Mouse (Mus musculus) mouse trophoblast stem cell (cell line): Measurements from ENCODE around the gene Elavl3.
"Not testable (repeated sequence)": the region's sequence is repeated elsewhere in the genome, so short reads cannot be mapped to it uniquely, and the experiment has no call there.

Experiments
- in situ Hi-C, 2 experiments: fragments of 300-500 bp; cut with MseI, MboI; formaldehyde crosslinking; loops; 2 replicates in 1 of 2; 3 replicates in 1 of 2; pipeline ENCODE4 v1.15.1; 2025

The Elavl3 gene

GRCm38 (mm10) chr9:22051958-22052254 lies at the start of gene Elavl3:
Elavl3 (minus strand) TSS chr9:22052023.
- in situ Hi-C loops = no loop called here

- in situ Hi-C loops = no loop called here
These were observed 48.1 kb upstream of the Elavl3 start for GRCm38 (mm10) chr9:22099922-22100321.

- in situ Hi-C loops = no loop called here
These were observed 47.3 kb upstream of the Elavl3 start, which contains the start of gene Cnn1 for GRCm38 (mm10) chr9:22098993-22099696. Cnn1 (plus strand) TSS chr9:22099216.

- in situ Hi-C loops = no loop called here
These were observed 44.1 kb upstream of the Elavl3 start for GRCm38 (mm10) chr9:22095854-22096307.

- in situ Hi-C loops = no loop called here
These were observed 40.9 kb upstream of the Elavl3 start for GRCm38 (mm10) chr9:22092746-22093145.

- in situ Hi-C loops = no loop called here
These were observed 38.2 kb upstream of the Elavl3 start for GRCm38 (mm10) chr9:22089986-22090385.

GRCm38 (mm10) chr9:22089281-22089680 lies 37.5 kb upstream of the Elavl3 start:
- in situ Hi-C loops = no loop called here

GRCm38 (mm10) chr9:22087034-22087618 lies 35.3 kb upstream of the Elavl3 start:
- in situ Hi-C loops = no loop called here

- in situ Hi-C loops = no loop called here
These were observed 34.2 kb upstream of the Elavl3 start for GRCm38 (mm10) chr9:22086012-22086411.

GRCm38 (mm10) chr9:22085022-22085834 lies 33.4 kb upstream of the Elavl3 start, which contains the start of gene Ecsit:
Ecsit (minus strand) TSS chr9:22085438.
- in situ Hi-C loops = no loop called here

GRCm38 (mm10) chr9:22084667-22085021 lies 32.8 kb upstream of the Elavl3 start:
- in situ Hi-C loops = no loop called here

GRCm38 (mm10) chr9:22076223-22076622 lies 24.4 kb upstream of the Elavl3 start:
- in situ Hi-C loops = no loop called here

- in situ Hi-C loops = not testable (repeated sequence)
These were observed 24.0 kb upstream of the Elavl3 start for GRCm38 (mm10) chr9:22075778-22076177.

- in situ Hi-C loops = no loop called here
These were observed 20.5 kb upstream of the Elavl3 start for GRCm38 (mm10) chr9:22072276-22072675.

GRCm38 (mm10) chr9:22070791-22071573 lies 19.2 kb upstream of the Elavl3 start, which contains the start of the genes Gm49318 and Zfp653:
Gm49318 (minus strand) TSS chr9:22071259.
Zfp653 (minus strand) TSS chr9:22071376.
- in situ Hi-C loops = no loop called here

- in situ Hi-C loops = loop anchor here (10.0 kb wide), 1 partner anchor 75 kb away; no protein-coding TSS in a partner anchor
These were observed 18.2 kb upstream of the Elavl3 start for GRCm38 (mm10) chr9:22069881-22070553.

GRCm38 (mm10) chr9:22067195-22067594 lies 15.4 kb upstream of the Elavl3 start:
- in situ Hi-C loops = loop anchor here (10.0 kb wide), 1 partner anchor 78 kb away; no protein-coding TSS in a partner anchor

GRCm38 (mm10) chr9:22066433-22066832 lies 14.6 kb upstream of the Elavl3 start:
- in situ Hi-C loops = loop anchor here (10.0 kb wide), 1 partner anchor 78 kb away; no protein-coding TSS in a partner anchor

GRCm38 (mm10) chr9:22065642-22066041 lies 13.8 kb upstream of the Elavl3 start:
- in situ Hi-C loops = loop anchor here (10.0 kb wide), 1 partner anchor 79 kb away; no protein-coding TSS in a partner anchor

- in situ Hi-C loops = loop anchor here (10.0 kb wide), 1 partner anchor 80 kb away; no protein-coding TSS in a partner anchor
These were observed 12.5 kb upstream of the Elavl3 start for GRCm38 (mm10) chr9:22064341-22064740.

GRCm38 (mm10) chr9:22061339-22061738 lies 9.5 kb upstream of the Elavl3 start:
- in situ Hi-C loops = loop anchor here (10.0 kb wide), 1 partner anchor 83 kb away; no protein-coding TSS in a partner anchor
